Mouse (Mus musculus): ENCODE measurements at regions not wholly inside any gene's neighbourhood (a gene's known extent, or its start where the extent isn't known, plus 50 kb on each side); places are given as distances from the start of the nearest gene placed in this dataset.

GRCm38 (mm10) chr12:13125054-13125453 lies 124.0 kb downstream of the Ddx1 start:
- WGBS = 100% methylated on average over 1 of the region's 1 CpGs
- ATAC-seq (ENCODE audit: insufficient number of reproducible peaks, insufficient read depth, low FRiP score, low read depth) = no peak
- H3K27me3 ChIP-seq (ENCODE audit: control insufficient read depth, insufficient read depth, low read length) = no peaks in the 10 kb centered on the region
- no peaks in the 10 kb centered on the region for H3K9me3 ChIP-seq (ENCODE audit: control insufficient read depth, low read length)
- H3K9ac ChIP-seq (ENCODE audit: low read length) = no peak overlapping the region
- H3K36me3 ChIP-seq (ENCODE audit: control insufficient read depth, insufficient read depth, low read length) = no peaks in the 10 kb centered on the region
- H3K4me2 ChIP-seq (ENCODE audit: low read length) = no peak overlapping the region
- H3K4me1 ChIP-seq (ENCODE audit: control insufficient read depth in 2 of 2, insufficient read depth in 2 of 2, low read length in 2 of 2) = peaks cover 11 to 12% of the 10 kb centered on the region in 2 experiments
- H3K27ac ChIP-seq (replicated peaks in 1 of 2; ENCODE audit: control insufficient read depth in 1 of 2, insufficient read depth in 1 of 2, low read depth in 2 of 2, low read length in 2 of 2) = no peak overlapping the region
- no peak overlapping the region for H3K4me3 ChIP-seq (ENCODE audit: control insufficient read depth in 1 of 2, insufficient read depth in 1 of 2, low read depth in 1 of 2, low read length in 2 of 2)

GRCm38 (mm10) chr12:13122282-13122681 lies 126.7 kb downstream of the Ddx1 start:
- H3K4me2 ChIP-seq (ENCODE audit: low read length) = no peak overlapping the region
- peaks cover 13 to 26% of the 10 kb centered on the region in 2 experiments for H3K4me1 ChIP-seq (ENCODE audit: control insufficient read depth in 2 of 2, insufficient read depth in 2 of 2, low read length in 2 of 2)
- H3K36me3 ChIP-seq (ENCODE audit: control insufficient read depth, insufficient read depth, low read length) = no peaks in the 10 kb centered on the region
- H3K27me3 ChIP-seq (ENCODE audit: control insufficient read depth, insufficient read depth, low read length) = no peaks in the 10 kb centered on the region
- no peak overlapping the region for H3K9ac ChIP-seq (ENCODE audit: low read length)
- WGBS = 12% methylated on average over 9 of the region's 9 CpGs
- no peak; the same call in 1 of the 2 replicates for ATAC-seq (ENCODE audit: insufficient number of reproducible peaks, insufficient read depth, low FRiP score, low read depth)
- no peak overlapping the region for H3K4me3 ChIP-seq (ENCODE audit: control insufficient read depth in 1 of 2, insufficient read depth in 1 of 2, low read depth in 1 of 2, low read length in 2 of 2)
- no peaks in the 10 kb centered on the region for H3K9me3 ChIP-seq (ENCODE audit: control insufficient read depth, low read length)
- peak overlapping the region in 1 of 2 experiments; percentile 25; a peak in 1 of 4 replicates for H3K27ac ChIP-seq (replicated peaks in 1 of 2; ENCODE audit: control insufficient read depth in 1 of 2, insufficient read depth in 1 of 2, low read depth in 2 of 2, low read length in 2 of 2)

- Histone ChIP-seq H3K27ac (replicated peaks in 1 of 2; ENCODE audit: control insufficient read depth in 1 of 2, insufficient read depth in 1 of 2, low read depth in 2 of 2, low read length in 2 of 2) (no peak overlapping the region), H3K9ac (ENCODE audit: low read length) (no peak overlapping the region), H3K4me2 (ENCODE audit: low read length) (no peak overlapping the region), H3K9me3 (ENCODE audit: control insufficient read depth, low read length) (no peaks in the 10 kb centered on the region), H3K36me3 (ENCODE audit: control insufficient read depth, insufficient read depth, low read length) (no peaks in the 10 kb centered on the region), H3K27me3 (ENCODE audit: control insufficient read depth, insufficient read depth, low read length) (no peaks in the 10 kb centered on the region), H3K4me1 (ENCODE audit: control insufficient read depth in 2 of 2, insufficient read depth in 2 of 2, low read length in 2 of 2) (peaks cover 20 to 28% of the 10 kb centered on the region in 2 experiments), H3K4me3 (ENCODE audit: control insufficient read depth in 1 of 2, insufficient read depth in 1 of 2, low read depth in 1 of 2, low read length in 2 of 2) (no peak overlapping the region)
- no peak for ATAC-seq (ENCODE audit: insufficient number of reproducible peaks, insufficient read depth, low FRiP score, low read depth)
- 24% methylated on average over 7 of the region's 7 CpGs for WGBS
Measured at GRCm38 (mm10) chr12:13120581-13120980, 128.4 kb downstream of the Ddx1 start.

GRCm38 (mm10) chr12:13119653-13120052 lies 129.4 kb downstream of the Ddx1 start:
- Histone ChIP-seq H3K9me3 (ENCODE audit: control insufficient read depth, low read length) (no peaks in the 10 kb centered on the region), H3K4me1 (ENCODE audit: control insufficient read depth in 2 of 2, insufficient read depth in 2 of 2, low read length in 2 of 2) (peaks cover 23 to 30% of the 10 kb centered on the region in 2 experiments), H3K27me3 (ENCODE audit: control insufficient read depth, insufficient read depth, low read length) (no peaks in the 10 kb centered on the region), H3K27ac (replicated peaks in 1 of 2; ENCODE audit: control insufficient read depth in 1 of 2, insufficient read depth in 1 of 2, low read depth in 2 of 2, low read length in 2 of 2) (peak overlapping the region in 1 of 2 experiments; percentile 1; a peak in 1 of 4 replicates), H3K4me3 (ENCODE audit: control insufficient read depth in 1 of 2, insufficient read depth in 1 of 2, low read depth in 1 of 2, low read length in 2 of 2) (no peak overlapping the region), H3K9ac (ENCODE audit: low read length) (no peak overlapping the region), H3K4me2 (ENCODE audit: low read length) (no peak overlapping the region), H3K36me3 (ENCODE audit: control insufficient read depth, insufficient read depth, low read length) (no peaks in the 10 kb centered on the region)
- ATAC-seq (ENCODE audit: insufficient number of reproducible peaks, insufficient read depth, low FRiP score, low read depth) = no peak
- 68% methylated on average over 3 of the region's 3 CpGs for WGBS

GRCm38 (mm10) chr12:13118026-13118425 lies 131.0 kb downstream of the Ddx1 start:
- ATAC-seq (ENCODE audit: insufficient number of reproducible peaks, insufficient read depth, low FRiP score, low read depth) = peak; percentile 47; the same call in 1 of the 2 replicates

GRCm38 (mm10) chr12:13114341-13114740 lies 134.7 kb downstream of the Ddx1 start:
- H3K27ac ChIP-seq (replicated peaks in 1 of 2; ENCODE audit: control insufficient read depth in 1 of 2, insufficient read depth in 1 of 2, low read depth in 2 of 2, low read length in 2 of 2) = no peak overlapping the region

More at GRCm38 (mm10) chr12:13118026-13118425, 131.0 kb downstream of the Ddx1 start:
- WGBS = 47% methylated on average over 9 of the region's 9 CpGs
- no peaks in the 10 kb centered on the region for H3K27me3 ChIP-seq (ENCODE audit: control insufficient read depth, insufficient read depth, low read length)
- no peak overlapping the region for H3K4me2 ChIP-seq (ENCODE audit: low read length)
- H3K4me3 ChIP-seq (ENCODE audit: control insufficient read depth in 1 of 2, insufficient read depth in 1 of 2, low read depth in 1 of 2, low read length in 2 of 2) = no peak overlapping the region
- no peaks in the 10 kb centered on the region for H3K36me3 ChIP-seq (ENCODE audit: control insufficient read depth, insufficient read depth, low read length)
- H3K9ac ChIP-seq (ENCODE audit: low read length) = no peak overlapping the region
- H3K9me3 ChIP-seq (ENCODE audit: control insufficient read depth, low read length) = no peaks in the 10 kb centered on the region
- H3K27ac ChIP-seq (replicated peaks in 1 of 2; ENCODE audit: control insufficient read depth in 1 of 2, insufficient read depth in 1 of 2, low read depth in 2 of 2, low read length in 2 of 2) = peak overlapping the region in 1 of 2 experiments; percentile 46; a peak in 2 of 4 replicates
- H3K4me1 ChIP-seq (ENCODE audit: control insufficient read depth in 2 of 2, insufficient read depth in 2 of 2, low read length in 2 of 2) = peaks cover 23 to 30% of the 10 kb centered on the region in 2 experiments

GRCm38 (mm10) chr12:13106931-13107330 lies 142.1 kb downstream of the Ddx1 start:
- no peaks in the 10 kb centered on the region for H3K4me1 ChIP-seq (ENCODE audit: control insufficient read depth in 2 of 2, insufficient read depth in 2 of 2, low read length in 2 of 2)
- 89% methylated on average over 3 of the region's 3 CpGs for WGBS
- no peak for ATAC-seq (ENCODE audit: insufficient number of reproducible peaks, insufficient read depth, low FRiP score, low read depth)
- no peak overlapping the region for H3K9ac ChIP-seq (ENCODE audit: low read length)
- H3K9me3 ChIP-seq (ENCODE audit: control insufficient read depth, low read length) = no peaks in the 10 kb centered on the region
- no peaks in the 10 kb centered on the region for H3K36me3 ChIP-seq (ENCODE audit: control insufficient read depth, insufficient read depth, low read length)
- H3K27ac ChIP-seq (replicated peaks in 1 of 2; ENCODE audit: control insufficient read depth in 1 of 2, insufficient read depth in 1 of 2, low read depth in 2 of 2, low read length in 2 of 2) = no peak overlapping the region
- no peak overlapping the region for H3K4me2 ChIP-seq (ENCODE audit: low read length)
- no peak overlapping the region for H3K4me3 ChIP-seq (ENCODE audit: control insufficient read depth in 1 of 2, insufficient read depth in 1 of 2, low read depth in 1 of 2, low read length in 2 of 2)
- no peaks in the 10 kb centered on the region for H3K27me3 ChIP-seq (ENCODE audit: control insufficient read depth, insufficient read depth, low read length)

More at GRCm38 (mm10) chr12:13114341-13114740, 134.7 kb downstream of the Ddx1 start:
- H3K4me1 ChIP-seq (ENCODE audit: control insufficient read depth in 2 of 2, insufficient read depth in 2 of 2, low read length in 2 of 2) = peaks cover 13 to 16% of the 10 kb centered on the region in 2 experiments; a peak in 3 of 4 replicates
- H3K27me3 ChIP-seq (ENCODE audit: control insufficient read depth, insufficient read depth, low read length) = no peaks in the 10 kb centered on the region
- no peaks in the 10 kb centered on the region for H3K36me3 ChIP-seq (ENCODE audit: control insufficient read depth, insufficient read depth, low read length)
- H3K4me3 ChIP-seq (ENCODE audit: control insufficient read depth in 1 of 2, insufficient read depth in 1 of 2, low read depth in 1 of 2, low read length in 2 of 2) = no peak overlapping the region
- ATAC-seq (ENCODE audit: insufficient number of reproducible peaks, insufficient read depth, low FRiP score, low read depth) = no peak
- 40% methylated on average over 4 of the region's 4 CpGs for WGBS
- no peaks in the 10 kb centered on the region for H3K9me3 ChIP-seq (ENCODE audit: control insufficient read depth, low read length)
- H3K9ac ChIP-seq (ENCODE audit: low read length) = no peak overlapping the region
- no peak overlapping the region for H3K4me2 ChIP-seq (ENCODE audit: low read length)

Measured in heart, embryonic 14.5 days (tissue).